25 mouse cellular contexts compared by ENCODE assay signal in genomic region chr10:37275271-37275670, GRCm38 (mm10).
A peak's percentile ranks its signal among the peaks of the same experiment; 100 is the strongest.
DNase-seq lines count a peak whose midpoint lies in the region; ATAC-seq and TF ChIP-seq lines count a peak whose summit lies in the region.
"Had no signal": no experiment of that assay in that cellular context is flagged by ENCODE, and none has a peak within 500 bp of the region (broad histone marks: within the 10 kb centered on the region; RNA-seq: fewer than 3 reads in every experiment).

No protein-coding gene starts in this region.

- no peak for ATAC-seq in forebrain, embryonic 14.5 days
- ATAC-seq in forebrain, embryonic 15.5 days (replicated peaks): no peak; the same call in 1 of the 2 replicates
- ATAC-seq in liver, embryonic 11.5 days (replicated peaks; ENCODE audit: low FRiP score): no peak
- ATAC-seq in stomach, embryonic 15.5 days (ENCODE audit: insufficient read depth, low FRiP score, low read depth): peak; percentile 53; the same call in 1 of the 2 replicates
- ATAC-seq: midbrain, embryonic 13.5 days had no signal

- H3K79me2 ChIP-seq in liver, adult 2 months (ENCODE audit: control insufficient read depth, insufficient read depth, low read length): no peaks in the 10 kb centered on the region

- no peak overlapping the region for H3K27ac ChIP-seq in forebrain, embryonic 14.5 days (ENCODE audit: low read depth, low read length)
- H3K27ac ChIP-seq in forebrain, embryonic 15.5 days (replicated peaks): no peak overlapping the region
- peak overlapping the region; percentile 76 for H3K27ac ChIP-seq in liver, adult 2 months (replicated peaks; ENCODE audit: insufficient read depth, low read depth, low read length)
- peak overlapping the region; percentile 47; the same call in 1 of the 2 replicates for H3K27ac ChIP-seq in liver, embryonic 11.5 days (ENCODE audit: low read depth, low read length)
- H3K27ac ChIP-seq in stomach, embryonic 15.5 days: 0 out of 2 replicates have a peak overlapping the region, but pooled peaks have one; percentile 9
- H3K27ac ChIP-seq: embryonic facial prominence, embryonic 13.5 days; gastrocnemius, adult 2 months; hindbrain, embryonic 13.5 days; layer of hippocampus, adult 2 months; left cerebral cortex, adult 2 months; limb, embryonic 10.5 days; liver, embryonic 14.5 days; midbrain, embryonic 13.5 days had no signal

- no peaks in the 10 kb centered on the region for H3K36me3 ChIP-seq in forebrain, embryonic 14.5 days (ENCODE audit: control insufficient read depth, insufficient read depth, low read length)
- no peaks in the 10 kb centered on the region for H3K36me3 ChIP-seq in forebrain, embryonic 15.5 days
- no peaks in the 10 kb centered on the region for H3K36me3 ChIP-seq in liver, adult 2 months (ENCODE audit: control insufficient read depth, insufficient read depth, low read length)
- H3K36me3 ChIP-seq in liver, embryonic 11.5 days (ENCODE audit: control insufficient read depth, insufficient read depth, low read length): no peaks in the 10 kb centered on the region
- H3K36me3 ChIP-seq in stomach, embryonic 15.5 days: no peaks in the 10 kb centered on the region
- H3K36me3 ChIP-seq: embryonic facial prominence, embryonic 13.5 days; hindbrain, embryonic 13.5 days; limb, embryonic 10.5 days; midbrain, embryonic 13.5 days had no signal

- no peaks in the 10 kb centered on the region for H3K27me3 ChIP-seq in forebrain, embryonic 14.5 days (replicated peaks; ENCODE audit: control insufficient read depth, insufficient read depth, low read length)
- H3K27me3 ChIP-seq in forebrain, embryonic 15.5 days: no peaks in the 10 kb centered on the region
- no peaks in the 10 kb centered on the region; the same call in 1 of the 2 replicates for H3K27me3 ChIP-seq in liver, adult 2 months (ENCODE audit: control insufficient read depth, insufficient read depth, low read length)
- no peaks in the 10 kb centered on the region for H3K27me3 ChIP-seq in liver, embryonic 11.5 days (replicated peaks; ENCODE audit: control insufficient read depth, insufficient read depth, low read length)
- no peaks in the 10 kb centered on the region for H3K27me3 ChIP-seq in stomach, embryonic 15.5 days (replicated peaks)
- H3K27me3 ChIP-seq: embryonic facial prominence, embryonic 13.5 days; hindbrain, embryonic 13.5 days; midbrain, embryonic 13.5 days had no signal

- no peak overlapping the region for H3K4me3 ChIP-seq in forebrain, embryonic 14.5 days (ENCODE audit: low read depth, low read length)
- H3K4me3 ChIP-seq in forebrain, embryonic 15.5 days: no peak overlapping the region
- no peak overlapping the region for H3K4me3 ChIP-seq in liver, adult 2 months (ENCODE audit: insufficient read depth, low read depth, low read length)
- H3K4me3 ChIP-seq in liver, embryonic 11.5 days (ENCODE audit: low read depth, low read length): no peak overlapping the region
- H3K4me3 ChIP-seq in stomach, embryonic 15.5 days (replicated peaks): no peak overlapping the region
- H3K4me3 ChIP-seq: embryonic facial prominence, embryonic 13.5 days; erythroblast, embryonic 14.5 days; gastrocnemius, adult 2 months; hindbrain, embryonic 13.5 days; layer of hippocampus, adult 2 months; left cerebral cortex, adult 2 months; limb, embryonic 10.5 days; megakaryocyte, embryonic 14.5 days; midbrain, embryonic 13.5 days had no signal

- H3K4me2 ChIP-seq in forebrain, embryonic 14.5 days (ENCODE audit: low read length): no peak overlapping the region
- H3K4me2 ChIP-seq in forebrain, embryonic 15.5 days (replicated peaks): no peak overlapping the region
- H3K4me2 ChIP-seq in liver, embryonic 11.5 days: no peak overlapping the region
- H3K4me2 ChIP-seq in stomach, embryonic 15.5 days: no peak overlapping the region
- H3K4me2 ChIP-seq: embryonic facial prominence, embryonic 13.5 days; hindbrain, embryonic 13.5 days; midbrain, embryonic 13.5 days had no signal

- peak; percentile 47 for DNase-seq in forebrain, embryonic 14.5 days (ENCODE audit: low spot score)
- peak; percentile 98 for DNase-seq in liver, adult 2 months (ENCODE audit: extremely low read depth, low read depth, low spot score)
- no peak for DNase-seq in liver
- DNase-seq in liver, embryonic 11.5 days (ENCODE audit: low spot score): no peak
- no peak for DNase-seq in thymus, postnatal 36 days
- no peak for DNase-seq in layer of hippocampus, postnatal 10 days (ENCODE audit: low spot score in 2 of 2)
- DNase-seq: adrenal gland, postnatal 36 days; cerebellum, adult 2 months; cerebellum, postnatal 36 days; embryo, embryonic 11 days; gastrocnemius, adult 2 months; kidney, adult 2 months; kidney, postnatal 10 days; lung, postnatal 14 days had no signal

- H3K9ac ChIP-seq in forebrain, embryonic 14.5 days (ENCODE audit: low read length): no peak overlapping the region
- no peak overlapping the region for H3K9ac ChIP-seq in forebrain, embryonic 15.5 days (replicated peaks)
- H3K9ac ChIP-seq in liver, adult 2 months (ENCODE audit: low read depth, low read length): no peak overlapping the region
- H3K9ac ChIP-seq in liver, embryonic 11.5 days (ENCODE audit: low read depth, low read length): no peak overlapping the region
- no peak overlapping the region for H3K9ac ChIP-seq in stomach, embryonic 15.5 days
- H3K9ac ChIP-seq: embryonic facial prominence, embryonic 13.5 days; hindbrain, embryonic 13.5 days; liver, embryonic 14.5 days; midbrain, embryonic 13.5 days had no signal

- no peak for TF ChIP-seq POLR2A in liver, adult 2 months (IDR thresholded peaks at IDR 0.05; ENCODE audit: extremely low read depth, insufficient read depth, low read length)

- WGBS in forebrain, embryonic 14.5 days: 59% methylated on average over 7 of the region's 7 CpGs
- WGBS in forebrain, embryonic 15.5 days: 53% methylated on average over 7 of the region's 7 CpGs
- 19% methylated on average over 7 of the region's 7 CpGs for WGBS in liver, adult 2 months
- 74% methylated on average over 7 of the region's 7 CpGs for WGBS in liver, embryonic 11.5 days
- WGBS in stomach, embryonic 15.5 days: 61% methylated on average over 7 of the region's 7 CpGs

- H3K9me3 ChIP-seq in forebrain, embryonic 14.5 days (replicated peaks; ENCODE audit: control insufficient read depth, low read length): no peaks in the 10 kb centered on the region
- H3K9me3 ChIP-seq in forebrain, embryonic 15.5 days: no peaks in the 10 kb centered on the region
- no peaks in the 10 kb centered on the region for H3K9me3 ChIP-seq in liver, embryonic 11.5 days (ENCODE audit: control insufficient read depth, low read length)
- H3K9me3 ChIP-seq in stomach, embryonic 15.5 days: no peaks in the 10 kb centered on the region
- H3K9me3 ChIP-seq: embryonic facial prominence, embryonic 13.5 days; hindbrain, embryonic 13.5 days; limb, embryonic 10.5 days; megakaryocyte, embryonic 14.5 days; midbrain, embryonic 13.5 days had no signal

- no peak for TF ChIP-seq CTCF in liver, adult 2 months (IDR thresholded peaks at IDR 0.05; ENCODE audit: low read depth, low read length)

- no peaks in the 10 kb centered on the region for H3K4me1 ChIP-seq in forebrain, embryonic 14.5 days (ENCODE audit: control insufficient read depth, insufficient read depth, low read length)
- 0 out of 2 replicates have a peak, but pooled peaks cover 5% of the 10 kb centered on the region for H3K4me1 ChIP-seq in forebrain, embryonic 15.5 days
- H3K4me1 ChIP-seq in liver, adult 2 months (ENCODE audit: control insufficient read depth, insufficient read depth, low read length): peaks cover 8% of the 10 kb centered on the region
- peaks cover 8% of the 10 kb centered on the region for H3K4me1 ChIP-seq in liver, embryonic 11.5 days (replicated peaks; ENCODE audit: control insufficient read depth, insufficient read depth, low read length)
- no peaks in the 10 kb centered on the region for H3K4me1 ChIP-seq in stomach, embryonic 15.5 days
- H3K4me1 ChIP-seq: embryonic facial prominence, embryonic 13.5 days; hindbrain, embryonic 13.5 days; limb, embryonic 10.5 days had no signal

Comparison
In these comparisons a context has a peak if more than half of its experiments do, and no peak if none do; other contexts are left out.
1. DNase-seq: peak in forebrain, embryonic 14.5 days (single experiment) and liver, adult 2 months (single experiment); none in liver (single experiment), liver, embryonic 11.5 days (single experiment), thymus, postnatal 36 days (0 of 2) and layer of hippocampus, postnatal 10 days (0 of 2).
2. H3K27ac ChIP-seq: peak in liver, adult 2 months (single experiment), liver, embryonic 11.5 days (single experiment) and stomach, embryonic 15.5 days (single experiment); none in forebrain, embryonic 14.5 days (single experiment) and forebrain, embryonic 15.5 days (single experiment).